13 mouse cellular contexts compared by ENCODE assay signal in genomic region chr19:49374295-49374694, GRCm38 (mm10).
"Had no signal": no experiment of that assay in that cellular context is flagged by ENCODE, and none has a peak within 500 bp of the region (broad histone marks: within the 10 kb centered on the region; RNA-seq: fewer than 3 reads in every experiment).

No protein-coding gene starts in this region.

- DNase-seq: gastrocnemius, adult 2 months; gastrocnemius, postnatal 10 days; gastrocnemius, postnatal 25 days; heart, adult 18-20 months; heart, postnatal 10 days; heart, postnatal 4 days; kidney, adult 18-20 months; kidney, adult 8-10 months; kidney, postnatal 10 days; kidney, postnatal 25 days; kidney, postnatal 4 days; layer of hippocampus, adult 9-11 months; layer of hippocampus, postnatal 36 days had no signal
